Mouse (Mus musculus): ENCODE results near the gene Mrpl38. TPM values are rescaled to one million over a fixed set of nuclear protein-coding genes. Genes with fewer than 3 reads are reported as not detected.

Mrpl38 gene
- polyA plus RNA-seq, 1 experiment: 31.6 TPM

- Histone ChIP-seq H3K4me3 (ENCODE audit: insufficient read depth, low read length) (peak overlapping the region; percentile 67), H3K27ac (ENCODE audit: insufficient read depth, low read length) (no peak overlapping the region), H3K4me1 (ENCODE audit: control insufficient read depth, insufficient read depth, low read length) (peaks cover 11% of the 10 kb centered on the region)
- TF ChIP-seq POLR2A (IDR thresholded peaks at IDR 0.05; ENCODE audit: low read depth, low read length) (no peak), CTCF (IDR thresholded peaks at IDR 0.05; ENCODE audit: borderline replicate concordance, insufficient read depth, low read length) (no peak)
Observed at GRCm38 (mm10) chr11:116106963-116107776, 31.5 kb downstream of the Mrpl38 start.

- Histone ChIP-seq H3K4me1 (ENCODE audit: control insufficient read depth, insufficient read depth, low read length) (peaks cover 11% of the 10 kb centered on the region), H3K27ac (ENCODE audit: insufficient read depth, low read length) (no peak overlapping the region), H3K4me3 (ENCODE audit: insufficient read depth, low read length) (no peak overlapping the region)
- TF ChIP-seq POLR2A (IDR thresholded peaks at IDR 0.05; ENCODE audit: low read depth, low read length) (no peak), CTCF (IDR thresholded peaks at IDR 0.05; ENCODE audit: borderline replicate concordance, insufficient read depth, low read length) (no peak)
Observed at GRCm38 (mm10) chr11:116106154-116106962, 32.3 kb downstream of the Mrpl38 start.

GRCm38 (mm10) chr11:116105065-116105464, 33.6 kb downstream of the Mrpl38 start:
- TF ChIP-seq POLR2A (IDR thresholded peaks at IDR 0.05; ENCODE audit: low read depth, low read length) (no peak), CTCF (IDR thresholded peaks at IDR 0.05; ENCODE audit: borderline replicate concordance, insufficient read depth, low read length) (no peak)
- Histone ChIP-seq H3K27ac (ENCODE audit: insufficient read depth, low read length) (no peak overlapping the region), H3K4me1 (ENCODE audit: control insufficient read depth, insufficient read depth, low read length) (peaks cover 11% of the 10 kb centered on the region), H3K4me3 (ENCODE audit: insufficient read depth, low read length) (no peak overlapping the region)

- H3K27ac ChIP-seq (ENCODE audit: insufficient read depth, low read length): peak overlapping the region; percentile 29
- H3K4me3 ChIP-seq (ENCODE audit: insufficient read depth, low read length): no peak overlapping the region
- TF ChIP-seq CTCF (IDR thresholded peaks at IDR 0.05; ENCODE audit: borderline replicate concordance, insufficient read depth, low read length): no peak
- no peak for TF ChIP-seq POLR2A (IDR thresholded peaks at IDR 0.05; ENCODE audit: low read depth, low read length)
- H3K4me1 ChIP-seq (ENCODE audit: control insufficient read depth, insufficient read depth, low read length): peaks cover 11% of the 10 kb centered on the region
Observed at GRCm38 (mm10) chr11:116104006-116104646, 34.5 kb downstream of the Mrpl38 start.

DNA sequence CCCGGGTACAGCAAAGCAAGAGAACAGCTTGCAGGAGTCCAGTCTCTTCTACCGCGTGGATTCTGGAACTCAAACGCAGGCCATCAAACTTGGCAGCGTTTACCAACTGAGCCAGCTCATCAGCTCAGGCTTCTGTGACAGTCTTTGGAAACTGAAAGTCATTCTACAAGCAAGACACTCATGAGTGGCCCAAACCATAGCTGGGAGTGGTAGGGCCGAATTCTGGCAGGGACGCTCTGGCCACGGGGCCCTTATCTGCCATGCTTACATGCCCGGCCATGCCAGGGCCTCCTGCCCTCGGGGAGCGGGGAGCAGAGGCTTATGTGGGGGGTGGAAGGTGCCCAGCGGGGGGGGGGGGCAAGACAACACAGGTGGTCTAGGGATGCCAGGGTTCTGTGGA, 35.1 kb downstream of the Mrpl38 start:
- Histone ChIP-seq H3K4me3 (ENCODE audit: insufficient read depth, low read length) (no peak overlapping the region), H3K4me1 (ENCODE audit: control insufficient read depth, insufficient read depth, low read length) (peaks cover 11% of the 10 kb centered on the region)

DNA sequence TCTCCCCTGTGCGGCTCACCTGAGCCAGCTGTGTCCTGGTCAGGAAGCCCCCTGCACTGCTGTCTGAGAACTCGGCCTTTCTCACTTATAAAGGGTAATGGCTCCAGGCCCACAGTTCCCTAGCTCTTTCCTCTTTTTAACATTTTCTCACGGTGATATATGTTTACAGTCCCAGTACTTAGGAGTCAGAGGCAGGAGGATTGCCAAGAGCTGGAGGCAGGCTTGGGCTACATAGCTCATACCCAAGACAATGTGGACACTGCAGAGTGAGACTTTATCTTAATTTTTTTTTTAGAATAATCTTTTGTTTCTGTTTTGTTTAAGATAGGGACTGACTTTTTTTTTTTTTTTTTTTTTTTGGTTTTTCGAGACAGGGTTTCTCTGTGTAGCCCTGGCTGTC, 36.2 kb downstream of the Mrpl38 start:
- Histone ChIP-seq H3K4me1 (ENCODE audit: control insufficient read depth, insufficient read depth, low read length) (peaks cover 6% of the 10 kb centered on the region; the same call in 1 of the 2 replicates), H3K4me3 (ENCODE audit: insufficient read depth, low read length) (no peak overlapping the region), H3K27ac (ENCODE audit: insufficient read depth, low read length) (peak overlapping the region; percentile 10; the same call in 1 of the 2 replicates)
- TF ChIP-seq POLR2A (IDR thresholded peaks at IDR 0.05; ENCODE audit: low read depth, low read length) (no peak), CTCF (IDR thresholded peaks at IDR 0.05; ENCODE audit: borderline replicate concordance, insufficient read depth, low read length) (no peak)

More for the DNA sequence above, 35.1 kb downstream of the Mrpl38 start:
- H3K27ac ChIP-seq (ENCODE audit: insufficient read depth, low read length): peak overlapping the region; percentile 4; the same call in 1 of the 2 replicates
- TF ChIP-seq CTCF (IDR thresholded peaks at IDR 0.05; ENCODE audit: borderline replicate concordance, insufficient read depth, low read length): no peak

- peaks cover 6% of the 10 kb centered on the region; the same call in 1 of the 2 replicates for H3K4me1 ChIP-seq (ENCODE audit: control insufficient read depth, insufficient read depth, low read length)
- peak overlapping the region; percentile 10; the same call in 1 of the 2 replicates for H3K27ac ChIP-seq (ENCODE audit: insufficient read depth, low read length)
- no peak overlapping the region for H3K4me3 ChIP-seq (ENCODE audit: insufficient read depth, low read length)
- TF ChIP-seq CTCF (IDR thresholded peaks at IDR 0.05; ENCODE audit: borderline replicate concordance, insufficient read depth, low read length): no peak
- TF ChIP-seq POLR2A (IDR thresholded peaks at IDR 0.05; ENCODE audit: low read depth, low read length): no peak
Observed at GRCm38 (mm10) chr11:116101931-116102381, 36.7 kb downstream of the Mrpl38 start.

- Histone ChIP-seq H3K27ac (ENCODE audit: insufficient read depth, low read length) (no peak overlapping the region), H3K4me1 (ENCODE audit: control insufficient read depth, insufficient read depth, low read length) (peaks cover 6% of the 10 kb centered on the region; the same call in 1 of the 2 replicates), H3K4me3 (ENCODE audit: insufficient read depth, low read length) (no peak overlapping the region)
- no peak for TF ChIP-seq POLR2A (IDR thresholded peaks at IDR 0.05; ENCODE audit: low read depth, low read length)
- no peak for TF ChIP-seq CTCF (IDR thresholded peaks at IDR 0.05; ENCODE audit: borderline replicate concordance, insufficient read depth, low read length)
Observed at GRCm38 (mm10) chr11:116100839-116101238, 37.8 kb downstream of the Mrpl38 start.

DNA sequence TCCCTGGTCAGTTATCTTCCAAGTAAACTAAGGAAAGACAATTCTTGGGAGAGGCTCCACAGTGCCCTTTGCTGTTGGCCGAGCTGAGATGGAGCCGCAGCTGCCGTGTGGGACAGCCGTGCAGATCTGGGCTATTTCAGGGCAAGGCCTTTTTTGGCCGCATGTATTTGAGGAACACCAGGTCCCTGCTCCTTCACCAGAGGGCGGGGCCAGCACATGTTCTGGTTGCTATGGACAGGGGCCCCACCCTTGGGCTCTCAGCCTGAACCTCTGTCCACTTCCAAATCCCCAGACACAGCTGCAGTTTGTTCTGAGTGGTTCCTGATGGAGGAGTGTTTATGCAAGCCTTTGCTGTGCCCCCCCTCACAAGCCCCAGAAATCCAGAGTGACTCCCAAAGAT, 38.3 kb downstream of the Mrpl38 start:
- no peak for TF ChIP-seq POLR2A (IDR thresholded peaks at IDR 0.05; ENCODE audit: low read depth, low read length)
- TF ChIP-seq CTCF (IDR thresholded peaks at IDR 0.05; ENCODE audit: borderline replicate concordance, insufficient read depth, low read length): no peak
- no peak overlapping the region for H3K4me3 ChIP-seq (ENCODE audit: insufficient read depth, low read length)
- H3K4me1 ChIP-seq (ENCODE audit: control insufficient read depth, insufficient read depth, low read length): peaks cover 6% of the 10 kb centered on the region; the same call in 1 of the 2 replicates
- no peak overlapping the region for H3K27ac ChIP-seq (ENCODE audit: insufficient read depth, low read length)
